Mouse (Mus musculus) MEL (cell line): ENCODE measurements at regions not wholly inside any gene's neighbourhood (a gene's known extent, or its start where the extent isn't known, plus 50 kb on each side); places are given as distances from the start of the nearest gene placed in this dataset.

ENCODE experiments used
- DNase-seq: peaks from one replicate; pipeline ENCODE4 v3.0.0; 2011; ENCODE audit warnings: low read depth, low spot score
- H3K27ac ChIP-seq: 2 replicates; pipeline ENCODE4 v1.5.1; 2012; ENCODE audit warnings: low read depth, mild to moderate bottlenecking, control low read depth, low read length, moderate library complexity; ENCODE audit not compliant: control insufficient read depth
- H3K27me3 ChIP-seq, 2 experiments: fragments of 150-350 bp in 1 of 2; sonication (generic) in 1 of 2; 2 replicates each; pipeline ENCODE4 v1.6.1; 2012; ENCODE audit warnings: low read length in 2 of 2, mild to moderate bottlenecking in 2 of 2, improper control_type of control experiment in 1 of 2, moderate library complexity in 1 of 2; ENCODE audit not compliant: insufficient read depth in 2 of 2, control insufficient read depth in 1 of 2
- H3K36me3 ChIP-seq, 2 experiments: 2 replicates each; pipeline ENCODE4 v1.6.1; 2012 to 2014; ENCODE audit warnings: low read length in 2 of 2, improper control_type of control experiment in 1 of 2, inconsistent platforms in 1 of 2, mild to moderate bottlenecking in 1 of 2; ENCODE audit not compliant: insufficient read depth in 2 of 2, control insufficient read depth in 1 of 2
- H3K4me1 ChIP-seq, 2 experiments: fragments of 150-350 bp in 1 of 2; sonication (generic) in 1 of 2; 2 replicates each; pipeline ENCODE4 v1.6.1; 2012; ENCODE audit warnings: low read length in 2 of 2, improper control_type of control experiment in 1 of 2, mild to moderate bottlenecking in 1 of 2; ENCODE audit not compliant: insufficient read depth in 2 of 2, control insufficient read depth in 1 of 2
- H3K4me3 ChIP-seq, 2 experiments: fragments of 150-350 bp in 1 of 2; sonication (generic) in 1 of 2; 2 replicates each; pipeline ENCODE4 v1.5.1; 2012; ENCODE audit warnings: low read depth in 2 of 2, low read length in 2 of 2, mild to moderate bottlenecking in 2 of 2, moderate library complexity in 2 of 2, control low read depth in 1 of 2, improper control_type of control experiment in 1 of 2; ENCODE audit not compliant: control insufficient read depth in 1 of 2, insufficient read depth in 1 of 2
- H3K79me2 ChIP-seq: 2 replicates; pipeline ENCODE4 v1.6.1; 2012; ENCODE audit warnings: mild to moderate bottlenecking, low read length, moderate library complexity; ENCODE audit not compliant: control insufficient read depth, poor library complexity, insufficient read depth
- H3K9ac ChIP-seq: 2 replicates; pipeline ENCODE4 v1.6.1; 2012; ENCODE audit warnings: low read depth, mild to moderate bottlenecking, control low read depth, low read length, moderate library complexity; ENCODE audit not compliant: control insufficient read depth, poor library complexity, severe bottlenecking
- H3K9me3 ChIP-seq: fragments of 150-350 bp; sonication (generic); replicated peaks from 2 replicates; pipeline ENCODE4 v1.6.1; 2012; ENCODE audit warnings: mild to moderate bottlenecking, low read length, improper control_type of control experiment, moderate library complexity; ENCODE audit not compliant: insufficient read depth
- BHLHE40 ChIP-seq: IDR thresholded peaks from 2 replicates; pipeline ENCODE4 v1.6.1; 2012; ENCODE audit warnings: low read depth, mild to moderate bottlenecking, inconsistent platforms, low read length, improper control_type of control experiment, borderline replicate concordance
- CHD1 ChIP-seq: IDR thresholded peaks from 2 replicates; pipeline ENCODE4 v1.6.1; 2012; ENCODE audit warnings: low read depth, mild to moderate bottlenecking, inconsistent platforms, low read length, improper control_type of control experiment
- CHD2 ChIP-seq: IDR thresholded peaks from 2 replicates; pipeline ENCODE4 v1.6.1; 2011; ENCODE audit warnings: low read length, improper control_type of control experiment
- CTCF ChIP-seq, 3 experiments: IDR thresholded peaks in 2 of 3; conservative IDR thresholded peaks in 1 of 3; 2 replicates each; pipeline ENCODE4 v1.5.1; 2011 to 2012; ENCODE audit warnings: low read length in 3 of 3, low read depth in 2 of 3, mild to moderate bottlenecking in 2 of 3, improper control_type of control experiment in 1 of 3, inconsistent platforms in 1 of 3, mixed read lengths in 1 of 3, moderate library complexity in 1 of 3; ENCODE audit not compliant: control insufficient read depth in 1 of 3, insufficient read depth in 1 of 3, poor library complexity in 1 of 3, severe bottlenecking in 1 of 3
- E2F4 ChIP-seq: IDR thresholded peaks from 2 replicates; pipeline ENCODE4 v1.6.1; 2011; ENCODE audit warnings: low read depth, low read length, improper control_type of control experiment, borderline replicate concordance
- ETS1 ChIP-seq: IDR thresholded peaks from 2 replicates; pipeline ENCODE4 v1.6.1; 2012; ENCODE audit warnings: low read depth, mild to moderate bottlenecking, inconsistent platforms, low read length, improper control_type of control experiment, moderate library complexity
- GABPA ChIP-seq: IDR thresholded peaks from 2 replicates; pipeline ENCODE4 v1.6.1; 2012; ENCODE audit warnings: low read depth, mild to moderate bottlenecking, inconsistent platforms, low read length, improper control_type of control experiment, moderate library complexity
- GATA1 ChIP-seq: IDR thresholded peaks from 2 replicates; pipeline ENCODE4 v1.6.1; 2011; ENCODE audit warnings: low read depth, low read length, improper control_type of control experiment
- HCFC1 ChIP-seq: IDR thresholded peaks from 2 replicates; pipeline ENCODE4 v1.6.1; 2012; ENCODE audit warnings: low read depth, mild to moderate bottlenecking, inconsistent platforms, low read length, improper control_type of control experiment, moderate library complexity
- JUND ChIP-seq: IDR thresholded peaks from 2 replicates; pipeline ENCODE4 v1.6.1; 2011; ENCODE audit warnings: low read depth, mild to moderate bottlenecking, improper control_type of control experiment, low read length
- MAX ChIP-seq: IDR thresholded peaks from 2 replicates; pipeline ENCODE4 v1.6.1; 2011; ENCODE audit warnings: low read length, improper control_type of control experiment
- MAZ ChIP-seq: IDR thresholded peaks from 2 replicates; pipeline ENCODE4 v1.6.1; 2012; ENCODE audit warnings: low read depth, mild to moderate bottlenecking, inconsistent platforms, low read length, improper control_type of control experiment
- MYB ChIP-seq: IDR thresholded peaks from 2 replicates; pipeline ENCODE4 v1.6.1; 2011; ENCODE audit warnings: mild to moderate bottlenecking, low read depth, low read length, improper control_type of control experiment
- MYC ChIP-seq: IDR thresholded peaks from 2 replicates; pipeline ENCODE4 v1.6.1; 2011; ENCODE audit warnings: low read depth, mild to moderate bottlenecking, low read length, improper control_type of control experiment, moderate library complexity
- POLR2A ChIP-seq, 2 experiments: IDR thresholded peaks; 2 replicates each; pipeline ENCODE4 v1.6.1; 2011 to 2012; ENCODE audit warnings: low read length in 2 of 2, mild to moderate bottlenecking in 2 of 2, control low read depth in 1 of 2, improper control_type of control experiment in 1 of 2, low read depth in 1 of 2, moderate library complexity in 1 of 2; ENCODE audit not compliant: control insufficient read depth in 1 of 2, insufficient read depth in 1 of 2, poor library complexity in 1 of 2
- POLR2AphosphoS5 ChIP-seq: IDR thresholded peaks from 2 replicates; pipeline ENCODE4 v1.6.1; 2012; ENCODE audit warnings: low read depth, borderline replicate concordance, mild to moderate bottlenecking, inconsistent platforms, low read length, moderate library complexity, mixed read lengths
- SIN3A ChIP-seq: IDR thresholded peaks from 2 replicates; pipeline ENCODE4 v1.6.1; 2012; ENCODE audit warnings: low read length, improper control_type of control experiment, inconsistent platforms
- SMC3 ChIP-seq: IDR thresholded peaks from 2 replicates; pipeline ENCODE4 v1.6.1; 2011; ENCODE audit warnings: low read depth, low read length, improper control_type of control experiment
- TAL1 ChIP-seq: IDR thresholded peaks from 2 replicates; pipeline ENCODE4 v1.6.1; 2012; ENCODE audit warnings: mild to moderate bottlenecking, inconsistent platforms, low read length, moderate library complexity, mixed read lengths
- TBP ChIP-seq: IDR thresholded peaks from 2 replicates; pipeline ENCODE4 v1.8.0; 2011; ENCODE audit warnings: low read depth, low read length, improper control_type of control experiment
- TCF12 ChIP-seq: IDR thresholded peaks from 2 replicates; pipeline ENCODE4 v1.6.1; 2014; ENCODE audit warnings: low read depth, mild to moderate bottlenecking, inconsistent platforms, low read length, improper control_type of control experiment, moderate library complexity
- ZMIZ1 ChIP-seq: IDR thresholded peaks from 2 replicates; pipeline ENCODE4 v1.6.1; 2012; ENCODE audit warnings: low read depth, mild to moderate bottlenecking, inconsistent platforms, low read length, improper control_type of control experiment, moderate library complexity
- ZNF384 ChIP-seq: IDR thresholded peaks from 2 replicates; pipeline ENCODE4 v1.6.1; 2012; ENCODE audit warnings: low read depth, mild to moderate bottlenecking, inconsistent platforms, low read length, improper control_type of control experiment

- Histone ChIP-seq H3K4me3 (no peak overlapping the region), H3K9me3 (no peaks in the 10 kb centered on the region), H3K27ac (no peak overlapping the region)
- no peak for DNase-seq
- TF ChIP-seq TCF12 (no peak), GABPA (no peak), BHLHE40 (no peak), ETS1 (no peak), TAL1 (no peak), TBP (no peak), POLR2AphosphoS5 (no peak), SMC3 (no peak), CHD2 (no peak), HCFC1 (no peak), GATA1 (no peak), JUND (no peak), ZMIZ1 (no peak), ZNF384 (no peak)
- TF ChIP-seq, all 39 proteins: peak for 0
- H3K36me3 ChIP-seq = no peaks in the 10 kb centered on the region
- no peaks in the 10 kb centered on the region for H3K79me2 ChIP-seq
- no peaks in the 10 kb centered on the region for H3K27me3 ChIP-seq
- H3K9ac ChIP-seq = no peak overlapping the region
- no peaks in the 10 kb centered on the region for H3K4me1 ChIP-seq
These were observed 82.2 kb upstream of the Sulf2 start for GRCm38 (mm10) chr2:166237554-166238269.

DNA sequence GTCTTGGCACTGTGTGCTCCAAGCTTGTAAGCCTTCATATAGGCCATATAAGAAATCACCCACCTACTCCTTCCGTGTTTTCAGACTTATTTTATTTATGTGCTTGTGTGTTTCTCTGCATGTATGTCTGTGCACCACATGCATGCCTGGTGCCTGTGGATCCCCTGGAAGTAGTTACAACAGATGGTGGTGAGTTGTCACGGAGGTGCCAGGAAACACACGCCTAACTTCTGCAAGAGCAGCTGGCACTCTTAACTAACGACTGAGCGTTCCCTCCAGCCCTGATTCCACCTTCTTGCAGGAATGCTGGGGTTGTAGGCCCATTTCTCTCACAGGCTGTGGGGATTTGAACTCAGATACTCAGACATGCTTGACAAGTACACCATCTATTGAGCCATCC lies 80.6 kb upstream of the Sulf2 start:
- Histone ChIP-seq H3K9ac (no peak overlapping the region), H3K27ac (no peak overlapping the region), H3K4me1 (no peaks in the 10 kb centered on the region), H3K9me3 (no peaks in the 10 kb centered on the region), H3K27me3 (no peaks in the 10 kb centered on the region), H3K4me3 (no peak overlapping the region), H3K36me3 (no peaks in the 10 kb centered on the region), H3K79me2 (no peaks in the 10 kb centered on the region)
- DNase-seq = no peak
- TF ChIP-seq POLR2A (IDR thresholded peaks at IDR 0.05; ENCODE audit: control insufficient read depth in 1 of 2, insufficient read depth in 1 of 2, low read depth in 1 of 2, low read length in 2 of 2, poor library complexity in 1 of 2) (no peak), TBP (no peak)

GRCm38 (mm10) chr2:166234579-166235212 lies 79.2 kb upstream of the Sulf2 start:
- H3K4me3 ChIP-seq = no peak overlapping the region
- no peaks in the 10 kb centered on the region for H3K79me2 ChIP-seq
- H3K4me1 ChIP-seq = no peaks in the 10 kb centered on the region
- H3K9ac ChIP-seq = no peak overlapping the region
- DNase-seq = no peak
- no peak overlapping the region for H3K27ac ChIP-seq
- H3K9me3 ChIP-seq = no peaks in the 10 kb centered on the region
- H3K36me3 ChIP-seq = no peaks in the 10 kb centered on the region
- no peaks in the 10 kb centered on the region for H3K27me3 ChIP-seq
- TF ChIP-seq MYC (no peak), MYB (no peak), E2F4 (no peak), CHD1 (no peak), CTCF (IDR thresholded peaks at IDR 0.05 in 2 of 3, conservative IDR thresholded peaks at IDR 0.05 in 1 of 3; ENCODE audit: control insufficient read depth in 1 of 3, insufficient read depth in 1 of 3, low read depth in 2 of 3, low read length in 3 of 3, poor library complexity in 1 of 3, severe bottlenecking in 1 of 3) (no peak), CHD2 (no peak), SIN3A (no peak), TAL1 (no peak), BHLHE40 (no peak), MAX (no peak), ETS1 (no peak), MAZ (no peak), GABPA (no peak)
